Mouse (Mus musculus) embryonic facial prominence, embryonic 11.5 days (tissue): ENCODE results near the gene Vav2. TPM values are rescaled to one million over a fixed set of nuclear protein-coding genes. Genes with fewer than 3 reads are reported as not detected.
A peak's percentile ranks its signal among the peaks of the same experiment; 100 is the strongest.

Experiments
- ATAC-seq: fragments of 200-750 bp; cut with Nextera tagmentation; replicated peaks from 2 replicates; pipeline ENCODE4 v1.8.0; 2017; ENCODE audit warnings: low read depth; ENCODE audit not compliant: insufficient number of reproducible peaks, low FRiP score, low TSS enrichment
- DNase-seq: peaks from one replicate; pipeline ENCODE4 v3.0.0-alpha.2; 2015; ENCODE audit warnings: low spot score
- H3K27ac ChIP-seq: fragments of 300-500 bp; sonication (generic); replicated peaks from 2 replicates; pipeline ENCODE4 v1.5.1; 2014; ENCODE audit warnings: mild to moderate bottlenecking, low read depth, low read length, control low read depth
- H3K27me3 ChIP-seq: fragments of 300-500 bp; sonication (generic); 2 replicates; pipeline ENCODE4 v1.6.1; 2014; ENCODE audit warnings: mild to moderate bottlenecking, low read length, moderate library complexity, mixed read lengths; ENCODE audit not compliant: control insufficient read depth, insufficient read depth
- H3K36me3 ChIP-seq: fragments of 300-500 bp; sonication (generic); replicated peaks from 2 replicates; pipeline ENCODE4 v1.6.1; 2014; ENCODE audit warnings: low read depth, mild to moderate bottlenecking, low read length, moderate library complexity, mixed read lengths; ENCODE audit not compliant: control insufficient read depth, insufficient read depth
- H3K4me1 ChIP-seq: fragments of 300-500 bp; sonication (generic); 2 replicates; pipeline ENCODE4 v1.6.1; 2014; ENCODE audit warnings: low read length, mixed read lengths; ENCODE audit not compliant: control insufficient read depth, insufficient read depth
- H3K4me2 ChIP-seq: fragments of 300-500 bp; sonication (generic); 2 replicates; pipeline ENCODE4 v1.6.1; 2014; ENCODE audit warnings: low read depth, mild to moderate bottlenecking, control low read depth, low read length, moderate library complexity
- H3K4me3 ChIP-seq: fragments of 300-500 bp; sonication (generic); 2 replicates; pipeline ENCODE4 v1.5.1; 2014; ENCODE audit warnings: low read depth, low read length, control low read depth
- H3K9ac ChIP-seq: fragments of 300-500 bp; sonication (generic); replicated peaks from 2 replicates; pipeline ENCODE4 v1.6.1; 2014; ENCODE audit warnings: mild to moderate bottlenecking, control low read depth, low read length
- H3K9me3 ChIP-seq: fragments of 300-500 bp; sonication (generic); replicated peaks from 2 replicates; pipeline ENCODE4 v1.6.1; 2016; ENCODE audit warnings: mild to moderate bottlenecking, low read length, inconsistent platforms, mixed read lengths; ENCODE audit not compliant: control insufficient read depth
- WGBS: fragments of 180-500 bp; shearing (Covaris S2); extraction: QIAGEN DNeasy Blood & Tissue Kit; methylation state at CpG from one replicate; pipeline ENCODE4 v1.1.7; 2014; 5-methylcytosine and 5-hydroxymethylcytosine counted together
- polyA plus RNA-seq: library from polyadenylated mRNA; unstranded; fragments of >200 nt; fragmentation: Nextera tagmentation; extraction: Ambion mirVana; gene quantifications from 2 replicates; pipeline ENCODE4 v1.2.1, GENCODE M21; 2014

Gene Vav2
- polyA plus RNA-seq, 1 experiment from 2014 or later: 5.2 TPM

GRCm38 (mm10) chr2:27306628-27307027, 120.2 kb downstream of the Vav2 start:
- no peaks in the 10 kb centered on the region for H3K27me3 ChIP-seq
- 87% methylated on average over 8 of the region's 8 CpGs for WGBS
- no peaks in the 10 kb centered on the region for H3K9me3 ChIP-seq
- H3K4me1 ChIP-seq: no peaks in the 10 kb centered on the region
- ATAC-seq: no peak
- no peak for DNase-seq
- no peak overlapping the region for H3K4me2 ChIP-seq
- no peaks in the 10 kb centered on the region for H3K36me3 ChIP-seq
- no peak overlapping the region for H3K27ac ChIP-seq
- no peak overlapping the region; the same call in 1 of the 2 replicates for H3K9ac ChIP-seq
- no peak overlapping the region for H3K4me3 ChIP-seq

GRCm38 (mm10) chr2:27304741-27305140, 122.1 kb downstream of the Vav2 start:
- 88% methylated on average over 13 of the region's 13 CpGs for WGBS
- no peak overlapping the region for H3K4me3 ChIP-seq
- no peak overlapping the region for H3K27ac ChIP-seq
- ATAC-seq (no peak), DNase-seq (no peak)
- H3K27me3 ChIP-seq: no peaks in the 10 kb centered on the region
- H3K36me3 ChIP-seq: no peaks in the 10 kb centered on the region
- no peak overlapping the region for H3K9ac ChIP-seq
- H3K4me1 ChIP-seq: no peaks in the 10 kb centered on the region
- H3K4me2 ChIP-seq: no peak overlapping the region
- H3K9me3 ChIP-seq: no peaks in the 10 kb centered on the region

GRCm38 (mm10) chr2:27304074-27304473, 122.8 kb downstream of the Vav2 start:
- Histone ChIP-seq H3K4me2 (no peak overlapping the region), H3K4me3 (no peak overlapping the region), H3K27me3 (no peaks in the 10 kb centered on the region), H3K4me1 (no peaks in the 10 kb centered on the region), H3K9me3 (no peaks in the 10 kb centered on the region), H3K9ac (no peak overlapping the region), H3K27ac (no peak overlapping the region), H3K36me3 (no peaks in the 10 kb centered on the region)
- no peak for DNase-seq
- no peak for ATAC-seq

- H3K36me3 ChIP-seq: no peaks in the 10 kb centered on the region
- WGBS: 72% methylated on average over 12 of the region's 12 CpGs
- DNase-seq: no peak
Measured at GRCm38 (mm10) chr2:27301444-27302111, 125.3 kb downstream of the Vav2 start.

GRCm38 (mm10) chr2:27300725-27301443, 125.9 kb downstream of the Vav2 start:
- no peaks in the 10 kb centered on the region for H3K9me3 ChIP-seq
- WGBS: 83% methylated on average over 13 of the region's 13 CpGs

More at GRCm38 (mm10) chr2:27301444-27302111, 125.3 kb downstream of the Vav2 start:
- peak; percentile 76; the same call in 1 of the 2 replicates for ATAC-seq
- Histone ChIP-seq H3K4me3 (no peak overlapping the region), H3K9ac (no peak overlapping the region), H3K9me3 (no peaks in the 10 kb centered on the region), H3K27me3 (no peaks in the 10 kb centered on the region), H3K4me1 (no peaks in the 10 kb centered on the region), H3K4me2 (no peak overlapping the region), H3K27ac (0 out of 2 replicates have a peak overlapping the region, but pooled peaks have one; percentile 41)

GRCm38 (mm10) chr2:27296656-27297406, 130.0 kb downstream of the Vav2 start:
- 76% methylated on average over 9 of the region's 9 CpGs for WGBS
- no peak overlapping the region for H3K27ac ChIP-seq
- no peaks in the 10 kb centered on the region for H3K4me1 ChIP-seq
- H3K4me2 ChIP-seq: no peak overlapping the region
- H3K4me3 ChIP-seq: no peak overlapping the region
- H3K9me3 ChIP-seq: no peaks in the 10 kb centered on the region
- ATAC-seq (no peak), DNase-seq (no peak)
- H3K36me3 ChIP-seq: no peaks in the 10 kb centered on the region
- H3K27me3 ChIP-seq: no peaks in the 10 kb centered on the region
- H3K9ac ChIP-seq: no peak overlapping the region

More at GRCm38 (mm10) chr2:27300725-27301443, 125.9 kb downstream of the Vav2 start:
- H3K36me3 ChIP-seq: no peaks in the 10 kb centered on the region
- no peak overlapping the region for H3K9ac ChIP-seq
- H3K4me1 ChIP-seq: no peaks in the 10 kb centered on the region
- H3K27me3 ChIP-seq: no peaks in the 10 kb centered on the region
- no peak overlapping the region for H3K27ac ChIP-seq
- H3K4me3 ChIP-seq: no peak overlapping the region
- DNase-seq: peak; percentile 17
- no peak for ATAC-seq
- H3K4me2 ChIP-seq: no peak overlapping the region

GRCm38 (mm10) chr2:27294777-27295176, 132.1 kb downstream of the Vav2 start:
- ATAC-seq (no peak), DNase-seq (no peak)
- H3K9me3 ChIP-seq: no peaks in the 10 kb centered on the region
- no peaks in the 10 kb centered on the region for H3K4me1 ChIP-seq
- no peak overlapping the region for H3K9ac ChIP-seq
- H3K27ac ChIP-seq: no peak overlapping the region
- H3K4me2 ChIP-seq: no peak overlapping the region
- 94% methylated on average over 3 of the region's 3 CpGs for WGBS
- no peaks in the 10 kb centered on the region for H3K27me3 ChIP-seq
- no peak overlapping the region for H3K4me3 ChIP-seq
- no peaks in the 10 kb centered on the region for H3K36me3 ChIP-seq
